Mouse (Mus musculus): ENCODE results near the gene Taf6. TPM values are rescaled to one million over a fixed set of nuclear protein-coding genes. Genes with fewer than 3 reads are reported as not detected.

Gene Taf6
- polyA plus RNA-seq, 1 experiment from 2014 or later: 140 TPM

DNA sequence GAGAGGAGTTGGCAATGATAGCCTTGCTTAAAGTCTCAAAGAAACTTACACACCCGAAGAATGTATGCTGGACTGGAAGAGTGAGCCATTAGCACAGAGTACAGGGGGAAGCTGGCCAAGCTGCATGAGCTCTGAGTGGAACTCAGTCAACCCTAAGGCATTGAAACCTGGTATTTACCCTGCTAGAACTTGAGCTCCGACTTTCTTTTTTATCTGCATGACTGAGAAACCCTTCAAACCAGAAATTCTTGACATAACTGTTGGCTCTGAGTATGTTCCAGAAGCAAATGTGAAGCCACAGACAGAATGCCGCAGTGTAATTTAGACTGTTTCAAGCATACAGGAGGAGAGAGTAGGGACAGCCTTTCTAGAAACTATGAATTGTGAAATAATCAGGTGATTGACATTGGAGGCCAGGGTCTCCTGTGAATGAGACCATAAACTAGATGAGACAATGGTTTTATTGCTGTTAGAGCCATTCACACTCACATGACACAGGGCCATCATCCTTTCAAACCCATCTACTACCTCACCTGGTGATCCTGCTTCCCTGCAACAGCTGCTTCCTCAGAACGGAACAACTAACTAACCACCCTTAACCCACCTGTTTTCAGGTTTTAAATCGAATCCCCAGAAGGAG is 54.7 kb downstream of the Taf6 start:
- DNase-seq (ENCODE audit: low spot score) (no peak), ATAC-seq (ENCODE audit: insufficient number of reproducible peaks, low FRiP score, low TSS enrichment, low read depth) (no peak)
- Histone ChIP-seq H3K36me3 (ENCODE audit: control insufficient read depth, insufficient read depth, low read length) (peaks cover 27% of the 10 kb centered on the region), H3K4me3 (ENCODE audit: low read depth, low read length) (no peak overlapping the region), H3K9ac (ENCODE audit: low read length) (no peak overlapping the region), H3K4me2 (ENCODE audit: low read depth, severe bottlenecking) (no peak overlapping the region), H3K27me3 (ENCODE audit: control insufficient read depth, insufficient read depth, low read length) (no peaks in the 10 kb centered on the region), H3K27ac (replicated peaks; ENCODE audit: low read depth, low read length) (no peak overlapping the region), H3K9me3 (ENCODE audit: control insufficient read depth, low read length) (no peaks in the 10 kb centered on the region), H3K4me1 (ENCODE audit: control insufficient read depth, insufficient read depth, low read length) (no peaks in the 10 kb centered on the region)
- WGBS: 79% methylated on average over 5 of the region's 5 CpGs

MicroRNA genes within 50 kb of the gene (microRNA counts, 519-probe panel; counts per million panel counts)
- microRNA mmu-miR-106b: 5,691 counts per million, percentile 92 among the panel's probes with 10 or more counts
- microRNA mmu-miR-25: 6,670 counts per million, percentile 97 among the panel's probes with 10 or more counts
- microRNA mmu-miR-93: 5,576 counts per million, percentile 90 among the panel's probes with 10 or more counts

Small RNA genes lying within 50 kb of the gene (microRNA-seq; reads per million reads assigned to microRNA genes)
- gene Mir106b (13,684 reads per million, percentile 96 among the genes with 10 or more reads in this experiment), gene Mir25 (1,009 reads per million, percentile 75 among the genes with 10 or more reads in this experiment), gene Mir93 (14,805 reads per million, percentile 96 among the genes with 10 or more reads in this experiment)

Other genes with a start within 250 kb of the Taf6 start
- 0.14 TPM in 1 of 2 replicates, not detected in the other for gene Gjc3, start 224.4 kb downstream of the Taf6 start, polyA plus RNA-seq (2014; fragmentation: Nextera tagmentation; extraction: Ambion mirVana)
- not detected in 2 replicates for gene Azgp1, start 205.9 kb downstream of the Taf6 start, polyA plus RNA-seq (2014; fragmentation: Nextera tagmentation; extraction: Ambion mirVana)
- not detected in 2 replicates for gene Smok3a, start 166.2 kb downstream of the Taf6 start, polyA plus RNA-seq (2014; fragmentation: Nextera tagmentation; extraction: Ambion mirVana)
- not detected in 2 replicates for gene Smok3b, start 166.0 kb downstream of the Taf6 start, polyA plus RNA-seq (2014; fragmentation: Nextera tagmentation; extraction: Ambion mirVana)
- gene Smok3c, start 134.3 kb downstream of the Taf6 start, polyA plus RNA-seq (2014; fragmentation: Nextera tagmentation; extraction: Ambion mirVana): not detected in 2 replicates
- gene Zkscan1, start 102.4 kb downstream of the Taf6 start, polyA plus RNA-seq (2014; fragmentation: Nextera tagmentation; extraction: Ambion mirVana): 31.5 and 39.9 TPM in 2 replicates
- 94.4 and 96.4 TPM in 2 replicates for gene Zscan21, start 70.5 kb downstream of the Taf6 start, polyA plus RNA-seq (2014; fragmentation: Nextera tagmentation; extraction: Ambion mirVana)
- gene Zfp113, start 31.7 kb downstream of the Taf6 start, polyA plus RNA-seq (2014; fragmentation: Nextera tagmentation; extraction: Ambion mirVana): 21.1 and 23.6 TPM in 2 replicates
- 300 and 307 TPM in 2 replicates for gene Cops6, start 26.4 kb downstream of the Taf6 start, polyA plus RNA-seq (2014; fragmentation: Nextera tagmentation; extraction: Ambion mirVana)
- 19.5 and 21.2 TPM in 2 replicates for gene Ap4m1, start 15.4 kb downstream of the Taf6 start, polyA plus RNA-seq (2014; fragmentation: Nextera tagmentation; extraction: Ambion mirVana)
- 336 and 343 TPM in 2 replicates for gene Mcm7, start 15.0 kb downstream of the Taf6 start, polyA plus RNA-seq (2014; fragmentation: Nextera tagmentation; extraction: Ambion mirVana)
- gene Cnpy4, start within 50 bp of the Taf6 start, polyA plus RNA-seq (2014; fragmentation: Nextera tagmentation; extraction: Ambion mirVana): 58.5 and 64.9 TPM in 2 replicates
- gene Mblac1, start 6.9 kb upstream of the Taf6 start, polyA plus RNA-seq (2014; fragmentation: Nextera tagmentation; extraction: Ambion mirVana): 7.5 and 8.1 TPM in 2 replicates
- gene Nxpe5, start 38.4 kb upstream of the Taf6 start, polyA plus RNA-seq (2014; fragmentation: Nextera tagmentation; extraction: Ambion mirVana): 0.07 TPM in 1 of 2 replicates, not detected in the other
- 33.0 and 36.3 TPM in 2 replicates for gene Lamtor4, start 68.0 kb upstream of the Taf6 start, polyA plus RNA-seq (2014; fragmentation: Nextera tagmentation; extraction: Ambion mirVana)
- 4.8 and 5.2 TPM in 2 replicates for gene BC037034, start 76.6 kb upstream of the Taf6 start, polyA plus RNA-seq (2014; fragmentation: Nextera tagmentation; extraction: Ambion mirVana)
- 3.5 and 4.2 TPM in 2 replicates for gene Gal3st4, start 85.4 kb upstream of the Taf6 start, polyA plus RNA-seq (2014; fragmentation: Nextera tagmentation; extraction: Ambion mirVana)
- 0.03 and 0.24 TPM in 2 replicates for gene Gm43720, start 92.5 kb upstream of the Taf6 start, polyA plus RNA-seq (2014; fragmentation: Nextera tagmentation; extraction: Ambion mirVana)
- 14.0 and 15.8 TPM in 2 replicates for gene Gpc2, start 92.6 kb upstream of the Taf6 start, polyA plus RNA-seq (2014; fragmentation: Nextera tagmentation; extraction: Ambion mirVana)
- gene Stag3, start 92.8 kb upstream of the Taf6 start, polyA plus RNA-seq (2014; fragmentation: Nextera tagmentation; extraction: Ambion mirVana): 4.6 and 5.5 TPM in 2 replicates
- 0.13 TPM in 1 of 2 replicates, not detected in the other for gene Pvrig, start 154.5 kb upstream of the Taf6 start, polyA plus RNA-seq (2014; fragmentation: Nextera tagmentation; extraction: Ambion mirVana)

Data from limb, embryonic 11.5 days (tissue).